ENCODE assay signal across 12 mouse cellular contexts in the genomic region with DNA sequence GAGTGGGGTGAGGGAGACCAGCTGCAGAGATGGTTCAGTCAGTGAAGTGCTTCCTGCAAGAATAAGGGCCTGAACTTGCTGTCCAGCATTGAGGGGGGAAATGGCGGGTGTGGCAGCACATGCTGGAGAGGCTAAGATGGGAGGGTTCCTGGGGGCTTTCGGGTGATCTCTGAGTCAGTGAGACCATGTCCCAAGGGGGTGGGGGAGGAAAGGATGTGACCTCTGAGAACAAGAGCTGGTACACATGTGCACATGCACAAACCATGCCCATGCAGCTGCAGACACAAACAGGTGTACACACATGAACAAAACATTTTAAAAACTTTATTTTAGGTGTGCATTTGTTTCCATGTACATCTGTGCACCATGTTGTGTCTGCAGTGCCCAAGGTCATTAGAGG.
"Had no signal": no experiment of that assay in that cellular context is flagged by ENCODE, and none has a peak within 500 bp of the region (broad histone marks: within the 10 kb centered on the region; RNA-seq: fewer than 3 reads in every experiment).

No protein-coding gene starts in this region.

- H3K9ac ChIP-seq: limb, embryonic 12.5 days; limb, embryonic 15.5 days; liver, embryonic 14.5 days had no signal

- H3K9me3 ChIP-seq: limb, embryonic 12.5 days; limb, embryonic 15.5 days had no signal

- H3K36me3 ChIP-seq: limb, embryonic 12.5 days; limb, embryonic 15.5 days had no signal

- H3K4me2 ChIP-seq: limb, embryonic 12.5 days; limb, embryonic 15.5 days had no signal

- H3K27ac ChIP-seq: limb, embryonic 12.5 days; limb, embryonic 15.5 days; liver, embryonic 14.5 days; macrophage had no signal

- H3K4me3 ChIP-seq: limb, embryonic 12.5 days; limb, embryonic 15.5 days had no signal

- DNase-seq: kidney, adult 9 months; kidney, postnatal 14 days; kidney, postnatal 4 days; left cerebral cortex, postnatal 4 days; lung, adult 2 months; thymus, adult 18-20 months; thymus, postnatal 36 days had no signal

- ATAC-seq: intestine, embryonic 16.5 days had no signal

- H3K27me3 ChIP-seq: limb, embryonic 12.5 days; limb, embryonic 15.5 days had no signal
